9 mouse cellular contexts compared by ENCODE assay signal in genomic region chr4:143074071-143074765, GRCm38 (mm10).
DNase-seq lines count a peak whose midpoint lies in the region; ATAC-seq and TF ChIP-seq lines count a peak whose summit lies in the region.
"Had no signal": no experiment of that assay in that cellular context is flagged by ENCODE, and none has a peak within 500 bp of the region (broad histone marks: within the 10 kb centered on the region; RNA-seq: fewer than 3 reads in every experiment).

No protein-coding gene starts in this region.

- peak overlapping the region; percentile 58 for H3K4me2 ChIP-seq in hindbrain, postnatal 0 days (ENCODE audit: low read depth, low read length)

- H3K36me3 ChIP-seq in ES-E14 (ENCODE audit: control insufficient read depth, insufficient read depth, low read length, poor library complexity, severe bottlenecking), result no peaks in the 10 kb centered on the region
- no peaks in the 10 kb centered on the region for H3K36me3 ChIP-seq in forebrain, embryonic 10.5 days (replicated peaks)
- no peaks in the 10 kb centered on the region for H3K36me3 ChIP-seq in hindbrain, postnatal 0 days (ENCODE audit: insufficient read depth, low read length)

- WGBS in forebrain, embryonic 10.5 days, result 4% methylated on average over 20 of the region's 20 CpGs
- WGBS in hindbrain, postnatal 0 days, result 3% methylated on average over 20 of the region's 20 CpGs

- H3K9me3 ChIP-seq in ES-E14 (ENCODE audit: control insufficient read depth, insufficient read depth, low read depth, low read length), result no peaks in the 10 kb centered on the region
- H3K9me3 ChIP-seq in forebrain, embryonic 10.5 days, result no peaks in the 10 kb centered on the region
- H3K9me3 ChIP-seq in hindbrain, postnatal 0 days (ENCODE audit: low read length), result no peaks in the 10 kb centered on the region

- DNase-seq in heart, adult 18-20 months, result peak; percentile 2 to 6
- DNase-seq in heart, adult 9 months (ENCODE audit: low spot score in 2 of 2), result no peak
- no peak for DNase-seq in ES-E14 (ENCODE audit: low read depth, low spot score)
- peak; percentile 27 for DNase-seq in forebrain, embryonic 10.5 days (ENCODE audit: extremely low spot score, low spot score)
- DNase-seq in hindbrain, postnatal 0 days (ENCODE audit: low spot score), result peak; percentile 34
- DNase-seq in mesoderm, embryonic 11.5 days (ENCODE audit: low read depth, low spot score), result peak; percentile 37
- DNase-seq in urinary bladder, adult 2 months (ENCODE audit: low spot score), result no peak

- TF ChIP-seq CTCF in hindbrain, postnatal 0 days (IDR thresholded peaks at IDR 0.05; ENCODE audit: low read depth), result no peak; the same call in 1 of the 2 replicates

- H3K4me3 ChIP-seq in ES-E14 (ENCODE audit: insufficient read depth in 1 of 2, low read depth in 1 of 2, low read length in 2 of 2, poor library complexity in 1 of 2, severe bottlenecking in 1 of 2), result peak overlapping the region; percentile 51 to 52; a peak in 3 of 4 replicates
- H3K4me3 ChIP-seq in forebrain, embryonic 10.5 days, result peak overlapping the region; percentile 38
- peak overlapping the region; percentile 24 for H3K4me3 ChIP-seq in hindbrain, postnatal 0 days (ENCODE audit: low read length)

- peaks cover 0 to 4% of the 10 kb centered on the region in 2 experiments; a peak in 1 of 4 replicates for H3K4me1 ChIP-seq in ES-E14 (ENCODE audit: control insufficient read depth in 2 of 2, insufficient read depth in 2 of 2, low read length in 2 of 2, poor library complexity in 1 of 2)
- peaks cover 11% of the 10 kb centered on the region for H3K4me1 ChIP-seq in forebrain, embryonic 10.5 days
- H3K4me1 ChIP-seq in hindbrain, postnatal 0 days (ENCODE audit: insufficient read depth, low read length), result no peaks in the 10 kb centered on the region

- in situ Hi-C loops in ES-E14 (cut with MboI; ENCODE audit: low sequenced_read_pairs in 2 of 2, unreplicated experiment in 2 of 2), result no loop called here

- peak; percentile 52 for ATAC-seq in hindbrain, postnatal 0 days
- no peak for ATAC-seq in megakaryocyte-erythroid progenitor cell, adult 5-6 weeks (replicated peaks; ENCODE audit: low FRiP score, low TSS enrichment, poor library complexity, severe bottlenecking)

- H3K9ac ChIP-seq in ES-E14 (ENCODE audit: insufficient read depth, low read depth, low read length, poor library complexity, severe bottlenecking), result no peak overlapping the region
- H3K9ac ChIP-seq in hindbrain, postnatal 0 days (replicated peaks; ENCODE audit: low read length), result peak overlapping the region; percentile 37

- no peak overlapping the region for H3K27ac ChIP-seq in ES-E14 (ENCODE audit: insufficient read depth, low read depth, low read length, poor library complexity, severe bottlenecking)
- H3K27ac ChIP-seq in forebrain, embryonic 10.5 days, result no peak overlapping the region
- H3K27ac ChIP-seq in hindbrain, postnatal 0 days, result no peak overlapping the region
- H3K27ac ChIP-seq: macrophage had no signal

- H3K27me3 ChIP-seq in forebrain, embryonic 10.5 days (ENCODE audit: poor library complexity, severe bottlenecking), result peaks cover 26% of the 10 kb centered on the region
- no peaks in the 10 kb centered on the region for H3K27me3 ChIP-seq in hindbrain, postnatal 0 days (ENCODE audit: insufficient read depth, low read length)

TF ChIP-seq in ES-E14, 5 proteins besides CTCF, POLR2A, EP300 and RAD21:
- TF ChIP-seq CHD2 (IDR thresholded peaks at IDR 0.05; ENCODE audit: low read depth, low read length) (no peak), ZNF384 (IDR thresholded peaks at IDR 0.05; ENCODE audit: low read depth, low read length) (no peak), HCFC1 (IDR thresholded peaks at IDR 0.05; ENCODE audit: borderline replicate concordance, insufficient read depth, low read length) (no peak), ZC3H11A (IDR thresholded peaks at IDR 0.05; ENCODE audit: borderline replicate concordance, low read depth, low read length) (no peak)

Comparison
In these comparisons a context has a peak if more than half of its experiments do, and no peak if none do; other contexts are left out.
1. DNase-seq: peak in heart, adult 18-20 months (2 of 2), forebrain, embryonic 10.5 days (single experiment), hindbrain, postnatal 0 days (single experiment) and mesoderm, embryonic 11.5 days (single experiment); none in heart, adult 9 months (0 of 2), ES-E14 (single experiment) and urinary bladder, adult 2 months (single experiment).
2. Peak in every context shown above with its lines, with median percentiles within 50 percentile points of each other: H3K4me3 ChIP-seq.